Mouse (Mus musculus) frontal cortex, adult (tissue): Measurements from ENCODE around the gene Trpv4.

Source experiments
- ATAC-seq: cut with Nextera tagmentation; 2 replicates; pipeline ENCODE4 v1.9.2; 2017; ENCODE audit warnings: mild to moderate bottlenecking, moderate library complexity, mixed read lengths; ENCODE audit not compliant: low TSS enrichment

Trpv4 gene

GRCm38 (mm10) chr5:114658255-114658654 is at the start of gene Trpv4:
Trpv4 (minus strand) TSS chr5:114658421.
- no peak for ATAC-seq

DNA sequence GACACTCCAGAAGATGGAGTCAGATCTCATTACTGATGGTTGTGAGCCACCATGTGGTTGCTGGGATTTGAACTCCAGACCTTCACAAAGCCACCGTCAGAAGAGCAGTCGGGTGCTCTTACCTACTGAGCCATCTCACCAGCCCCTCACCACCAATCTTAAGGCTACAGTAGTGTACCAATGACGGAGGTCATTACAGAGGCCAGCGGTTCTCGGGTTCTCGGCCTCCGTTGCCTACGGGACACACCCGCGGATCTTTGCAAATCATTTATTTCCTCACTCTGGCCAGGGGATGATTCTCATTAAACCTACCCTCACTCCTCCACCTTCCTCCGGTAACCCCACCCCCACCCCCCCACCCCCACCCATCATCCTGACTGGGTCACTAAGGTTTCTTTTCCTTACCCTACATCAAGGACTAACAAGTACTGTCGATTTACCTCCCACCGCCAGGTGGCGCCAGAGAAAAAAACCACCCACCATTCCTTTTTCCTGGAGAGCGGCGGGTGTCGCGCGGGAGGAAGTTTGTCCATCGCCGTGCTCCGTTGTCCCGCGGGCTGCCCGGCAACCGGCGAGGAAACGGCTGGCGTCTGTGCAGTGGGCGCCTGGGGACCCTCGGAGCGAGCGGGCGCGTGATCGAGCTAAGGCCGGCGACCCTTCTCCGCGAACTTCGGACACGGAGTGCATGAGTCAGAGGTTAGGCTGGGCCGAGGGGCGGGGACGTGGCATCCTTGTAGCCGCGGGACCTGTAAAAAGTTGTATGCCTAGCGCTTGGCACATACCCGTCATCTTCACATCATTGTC is 49.2 kb upstream of the Trpv4 start, which contains the start of gene Tchp:
Tchp (plus strand) TSS at position 496 of the 804 bp plus-strand sequence.
- peak; percentile 55 for ATAC-seq

GRCm38 (mm10) chr5:114702403-114703392 is 44.5 kb upstream of the Trpv4 start:
- no peak for ATAC-seq

DNA sequence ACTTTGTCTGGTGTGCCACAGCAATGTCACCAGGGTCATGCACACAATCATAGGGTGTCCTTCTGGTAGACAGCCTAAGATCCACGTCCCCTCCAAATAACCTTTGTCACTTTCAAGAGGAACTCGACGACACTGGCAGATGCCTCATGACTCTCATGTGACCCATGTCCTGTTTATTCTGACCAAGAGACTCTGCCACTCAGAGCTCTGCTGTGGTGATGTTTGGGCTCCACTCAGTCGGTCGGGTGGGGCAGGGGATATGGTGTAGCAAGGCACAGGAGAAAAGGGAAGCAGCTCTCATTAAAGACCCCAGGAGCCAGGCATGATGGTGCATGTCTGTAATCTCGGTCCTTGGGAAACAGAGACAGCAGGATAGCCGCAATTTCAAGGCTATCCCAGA is 40.8 kb upstream of the Trpv4 start:
- no peak for ATAC-seq

DNA sequence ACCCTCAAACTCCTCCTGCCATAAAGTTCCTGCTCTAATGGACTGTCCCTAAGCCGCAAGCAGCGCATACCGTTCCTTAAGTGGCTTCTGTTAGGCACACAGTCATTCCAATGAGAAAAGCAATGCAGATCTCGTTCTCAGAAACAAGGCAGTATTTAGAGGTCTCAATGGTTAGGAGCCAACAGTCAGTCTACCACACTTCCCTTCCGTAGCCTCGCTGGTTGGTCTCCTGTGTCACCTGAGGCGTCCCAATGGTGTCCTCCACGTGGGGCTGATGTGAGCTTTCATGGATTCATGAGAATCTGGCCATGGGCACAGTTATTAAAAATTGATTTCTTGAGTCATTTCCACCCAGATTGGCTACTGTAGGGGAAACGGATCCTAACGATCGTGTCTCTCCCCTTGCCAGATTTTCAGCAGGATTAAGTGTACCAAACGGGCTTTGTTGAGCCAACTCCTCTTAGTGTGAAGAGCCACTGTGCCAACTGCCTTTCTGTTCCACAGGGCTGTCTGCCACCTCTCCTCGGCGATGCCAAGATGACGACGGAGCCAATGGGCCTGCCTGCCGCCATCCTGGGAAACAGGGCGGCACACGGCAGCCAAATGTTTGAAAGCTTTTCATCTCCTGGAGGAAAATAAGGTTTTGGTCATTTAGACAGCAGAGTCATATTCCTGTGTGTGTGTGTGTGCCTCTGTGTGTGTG is 40.0 kb upstream of the Trpv4 start:
- ATAC-seq: peak; percentile 80

DNA sequence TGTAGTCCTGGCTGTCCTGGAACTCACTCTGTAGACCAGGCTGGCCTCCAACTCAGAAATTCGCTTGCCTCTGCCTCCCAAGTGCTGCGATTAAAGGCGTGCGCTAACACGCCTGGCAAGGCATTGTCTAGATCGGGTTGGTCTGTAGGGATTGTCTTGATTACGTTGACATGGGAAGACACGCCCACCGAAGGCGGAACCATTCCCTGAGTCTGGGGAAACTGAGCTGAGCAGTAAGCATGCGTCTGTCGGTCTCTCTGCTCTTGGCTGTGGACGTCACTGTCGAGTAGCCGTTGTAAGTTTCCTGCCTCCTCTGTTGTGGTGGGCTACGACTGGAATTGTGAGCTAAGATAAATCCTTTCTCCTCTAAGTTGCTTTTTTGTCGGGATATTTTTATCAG is 38.7 kb upstream of the Trpv4 start:
- ATAC-seq: no peak

GRCm38 (mm10) chr5:114695775-114696174 is 37.6 kb upstream of the Trpv4 start:
- ATAC-seq: no peak

DNA sequence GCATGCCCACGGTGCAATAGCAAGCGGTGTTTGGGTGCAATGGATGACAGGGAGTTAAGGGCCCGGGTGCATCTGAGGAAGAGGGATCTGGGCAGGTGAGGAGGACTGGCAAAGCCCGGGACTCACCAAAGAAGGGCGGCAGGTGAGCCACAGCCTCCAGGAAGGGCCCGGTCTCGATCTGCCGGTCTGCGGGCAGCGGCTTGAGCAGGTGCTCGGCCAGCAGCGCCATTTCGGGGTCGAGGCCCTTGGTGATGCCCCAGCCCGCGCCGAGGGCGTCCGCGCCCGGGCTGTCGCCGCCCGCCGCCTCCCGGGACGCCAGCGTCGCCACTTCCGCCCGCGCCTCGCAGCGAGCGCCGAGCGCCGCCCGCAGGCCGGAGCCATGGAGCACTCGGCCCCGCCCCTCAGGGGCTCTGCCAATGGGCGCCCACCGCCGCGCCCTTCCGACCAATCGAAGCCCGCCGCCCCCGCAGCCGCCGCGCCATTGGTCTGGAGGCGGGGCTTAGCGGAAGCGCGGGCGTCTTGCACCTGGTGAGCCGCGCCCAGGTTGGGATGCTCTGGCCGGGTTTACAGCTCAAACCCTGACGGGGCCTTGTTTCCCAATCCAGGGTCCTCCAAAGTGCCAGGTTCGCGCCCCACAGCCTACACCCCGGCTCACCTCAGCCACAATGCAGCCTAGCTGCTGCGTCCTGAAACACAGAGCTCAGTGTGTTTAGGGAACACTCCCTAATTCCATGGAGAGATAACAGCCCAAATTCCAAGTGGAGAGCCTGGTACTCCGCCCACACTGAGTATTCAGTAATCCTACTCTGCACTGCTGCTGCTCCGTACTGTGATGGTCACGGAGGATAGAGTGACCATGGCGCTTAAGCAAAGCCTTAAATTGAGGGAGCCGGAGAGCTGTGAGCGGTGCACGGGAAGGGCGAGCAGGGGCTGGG is 32.7 kb upstream of the Trpv4 start, which contains the start of gene Gltp:
Gltp (minus strand) TSS at position 352 of the 935 bp plus-strand sequence.
- ATAC-seq: peak; percentile 94

GRCm38 (mm10) chr5:114689700-114690366 is 31.6 kb upstream of the Trpv4 start:
- no peak for ATAC-seq

DNA sequence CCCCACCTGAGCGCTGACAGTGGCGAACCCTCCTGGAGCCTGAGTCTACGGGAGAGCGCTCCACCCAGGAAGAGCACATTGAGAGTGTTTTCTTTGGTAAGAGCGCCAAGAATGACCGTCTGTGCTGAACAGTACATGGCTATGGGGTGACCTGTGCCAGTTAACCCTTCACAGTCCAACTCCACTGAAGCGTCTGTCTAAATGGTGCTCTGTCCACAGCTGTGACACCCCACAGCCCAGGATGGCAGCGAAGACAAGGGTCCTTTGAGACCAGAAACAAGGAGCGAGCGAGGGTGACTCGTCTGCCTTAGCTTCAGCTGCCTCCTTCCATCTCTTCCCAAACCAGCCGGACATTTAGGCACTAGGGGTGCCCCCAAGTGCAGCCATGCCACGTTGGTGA is 30.5 kb upstream of the Trpv4 start:
- ATAC-seq: no peak

DNA sequence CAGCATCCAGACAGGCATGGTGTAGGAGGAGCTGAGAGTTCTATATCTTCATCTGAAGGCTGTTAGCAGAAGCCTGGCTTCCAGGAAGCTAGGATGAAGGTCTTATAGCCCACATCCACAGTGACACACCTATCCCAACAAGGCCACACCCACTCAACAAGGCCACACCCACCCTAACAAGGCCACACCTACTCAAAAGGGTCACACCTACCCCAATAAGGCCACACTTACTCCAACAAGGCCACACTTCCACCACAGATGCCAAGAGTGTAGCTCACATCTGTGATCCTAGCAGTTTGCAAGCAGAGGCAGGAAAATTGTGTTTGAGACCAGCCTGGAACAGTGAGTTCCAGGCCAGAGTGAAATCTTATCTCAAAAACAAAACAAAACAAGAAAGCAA is 29.7 kb upstream of the Trpv4 start:
- no peak for ATAC-seq

GRCm38 (mm10) chr5:114686726-114687210 is 28.5 kb upstream of the Trpv4 start:
- ATAC-seq: no peak

- no peak for ATAC-seq
Observed at GRCm38 (mm10) chr5:114685986-114686385, 27.8 kb upstream of the Trpv4 start.

DNA sequence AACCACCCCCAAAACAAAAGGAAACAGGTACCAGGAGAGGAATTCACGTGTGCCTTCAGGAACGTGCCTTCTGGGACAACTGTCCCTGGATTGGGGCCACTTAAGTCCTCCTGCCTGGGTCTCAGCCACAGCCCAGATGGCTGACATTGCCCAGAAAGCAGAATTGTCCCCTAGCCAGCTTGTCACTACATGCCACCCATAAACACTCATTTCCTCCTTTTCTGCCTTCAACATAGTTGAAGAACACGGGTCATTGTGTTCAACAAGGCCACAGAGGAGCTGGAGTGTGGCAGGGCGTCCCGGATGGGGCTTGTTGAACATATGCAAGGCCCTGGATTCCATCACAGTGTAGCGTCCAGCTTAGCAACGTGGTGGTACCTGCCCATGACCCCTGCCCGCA is 23.5 kb upstream of the Trpv4 start:
- ATAC-seq: no peak

DNA sequence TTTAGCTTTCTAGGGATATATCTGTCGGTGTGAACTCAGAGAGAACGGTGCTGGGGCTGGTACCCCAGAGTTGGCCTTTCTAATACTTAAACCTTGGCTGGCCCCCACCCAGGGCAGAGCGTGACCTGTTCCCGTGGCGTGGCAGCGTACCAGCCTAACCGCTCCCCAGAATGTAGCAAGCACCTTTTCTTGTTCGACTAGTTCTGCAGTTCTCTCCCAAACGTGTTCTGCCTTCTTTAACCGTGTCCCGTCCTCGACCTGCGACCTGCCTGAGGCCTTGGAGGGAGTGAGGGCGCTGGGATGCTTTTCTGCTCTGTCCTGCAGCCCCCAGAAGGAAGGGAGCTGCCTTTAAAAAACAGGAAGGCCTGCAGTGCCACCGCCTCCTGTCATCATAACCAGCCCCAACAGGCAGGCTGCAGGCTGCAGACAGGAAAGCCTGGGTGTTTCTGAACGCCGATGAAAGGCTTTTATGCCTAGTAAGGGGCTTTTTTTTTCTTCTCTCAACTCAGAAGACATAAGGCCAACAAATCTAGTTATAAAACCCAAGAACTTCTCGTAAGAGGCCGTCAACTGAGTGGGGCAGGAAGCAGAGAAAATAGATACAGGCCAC is 22.6 kb upstream of the Trpv4 start:
- ATAC-seq: no peak

DNA sequence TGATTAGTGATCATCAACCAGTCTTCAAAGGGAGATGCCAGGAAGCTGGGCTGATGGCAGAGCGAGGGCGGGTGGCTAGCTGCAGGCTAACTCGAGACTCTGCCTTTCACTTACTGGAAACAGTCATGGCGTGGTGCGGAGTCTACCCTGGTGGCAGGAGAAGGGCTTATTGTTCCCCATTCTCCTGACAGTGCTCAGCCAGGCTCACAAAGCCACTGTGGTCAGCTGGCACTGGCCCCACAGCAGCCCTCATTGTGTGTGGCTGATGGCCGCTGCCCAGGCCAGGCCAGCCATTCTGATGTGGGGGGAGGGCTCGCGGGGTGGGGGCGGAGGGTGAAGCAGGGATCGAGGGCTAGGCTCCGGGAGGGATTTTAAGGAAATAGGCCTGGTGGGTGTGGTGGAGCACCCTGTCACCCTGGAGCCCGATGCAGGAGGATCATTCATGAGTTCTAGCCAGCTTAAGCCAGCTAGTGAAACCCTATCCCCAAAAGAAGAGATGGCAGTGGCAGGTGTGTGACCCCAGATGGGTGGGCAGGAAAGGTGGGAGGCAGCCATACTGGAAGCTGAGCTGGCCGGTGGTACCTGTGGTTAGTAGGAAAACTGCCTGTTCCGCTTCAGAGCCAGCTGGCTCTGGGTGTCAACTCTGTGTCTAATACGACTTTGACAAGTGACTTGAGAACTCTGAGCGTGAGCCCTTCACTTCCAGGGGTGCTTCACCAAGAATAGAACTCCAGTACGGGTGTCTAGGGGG is 21.8 kb upstream of the Trpv4 start:
- ATAC-seq: peak; percentile 44; the same call in 1 of the 2 replicates

GRCm38 (mm10) chr5:114674594-114674993 is 16.4 kb upstream of the Trpv4 start:
- no peak for ATAC-seq

DNA sequence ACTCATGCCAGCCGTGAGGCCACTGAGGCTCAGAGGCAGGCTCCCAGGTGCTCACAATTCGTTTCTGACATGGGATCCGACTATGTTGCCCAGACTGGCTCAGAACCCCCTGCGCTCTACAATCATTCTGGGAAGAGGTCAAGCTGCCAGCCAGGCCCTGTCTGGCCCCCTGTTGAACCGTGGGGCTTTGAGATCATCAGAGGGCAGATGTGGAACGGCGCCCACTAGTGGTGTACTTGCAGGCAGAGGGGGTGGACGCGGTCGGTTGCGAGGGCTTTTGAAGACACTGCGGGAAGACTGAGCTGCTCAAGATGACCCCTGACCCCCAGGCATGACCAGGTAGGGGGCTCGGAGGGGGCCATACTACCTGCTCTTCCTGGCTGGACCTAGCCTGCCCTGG is 14.9 kb upstream of the Trpv4 start:
- no peak for ATAC-seq

GRCm38 (mm10) chr5:114669014-114669413 is 10.8 kb upstream of the Trpv4 start:
- ATAC-seq: no peak
